Mouse (Mus musculus): ENCODE measurements around the gene Pde6g. TPM values are rescaled to one million over a fixed set of nuclear protein-coding genes. Genes with fewer than 3 reads are reported as not detected.

Pde6g gene
- polyA plus RNA-seq, 1 experiment from 2014 or later, result 0.19 TPM

GRCm38 (mm10) chr11:120405867-120406266 lies 47.4 kb downstream of the Pde6g start:
- 96% methylated on average over 3 of the region's 3 CpGs for WGBS
- H3K4me3 ChIP-seq, result no peak overlapping the region
- no peak for ATAC-seq
- H3K9me3 ChIP-seq (replicated peaks), result no peaks in the 10 kb centered on the region
- H3K27ac ChIP-seq, result no peak overlapping the region
- no peak overlapping the region for H3K9ac ChIP-seq
- H3K27me3 ChIP-seq, result no peaks in the 10 kb centered on the region
- H3K4me2 ChIP-seq, result no peak overlapping the region
- H3K36me3 ChIP-seq (ENCODE audit: poor library complexity, severe bottlenecking), result peaks cover 95% of the 10 kb centered on the region
- H3K4me1 ChIP-seq, result no peaks in the 10 kb centered on the region

- H3K9me3 ChIP-seq (replicated peaks), result no peaks in the 10 kb centered on the region
- no peak overlapping the region for H3K4me2 ChIP-seq
- ATAC-seq, result no peak
- no peaks in the 10 kb centered on the region for H3K27me3 ChIP-seq
- H3K4me1 ChIP-seq, result no peaks in the 10 kb centered on the region
- H3K27ac ChIP-seq, result no peak overlapping the region
- no peak overlapping the region for H3K9ac ChIP-seq
- no peak overlapping the region for H3K4me3 ChIP-seq
- WGBS, result 100% methylated on average over 1 of the region's 1 CpGs
- peaks cover 95% of the 10 kb centered on the region for H3K36me3 ChIP-seq (ENCODE audit: poor library complexity, severe bottlenecking)
Observed at GRCm38 (mm10) chr11:120404814-120405213, 48.5 kb downstream of the Pde6g start.

- Histone ChIP-seq H3K4me1 (no peaks in the 10 kb centered on the region), H3K4me2 (no peak overlapping the region), H3K4me3 (no peak overlapping the region), H3K27me3 (no peaks in the 10 kb centered on the region), H3K9ac (no peak overlapping the region), H3K9me3 (replicated peaks) (no peaks in the 10 kb centered on the region), H3K27ac (no peak overlapping the region), H3K36me3 (ENCODE audit: poor library complexity, severe bottlenecking) (peaks cover 91% of the 10 kb centered on the region)
- ATAC-seq, result no peak
- WGBS, result 92% methylated on average over 2 of the region's 2 CpGs
Observed at GRCm38 (mm10) chr11:120399319-120399718, 54.0 kb downstream of the Pde6g start.

Other genes starting within 250 kb of the Pde6g start
- 17.2 TPM in 2 replicates for gene Bahcc1, start 220.6 kb downstream of the Pde6g start, polyA plus RNA-seq (2015; fragmentation: Nextera tagmentation; extraction: Ambion mirVana)
- 3,229 and 3,555 TPM in 2 replicates for gene Actg1, start 105.0 kb downstream of the Pde6g start, polyA plus RNA-seq (2015; fragmentation: Nextera tagmentation; extraction: Ambion mirVana)
- 1.3 and 1.7 TPM in 2 replicates for gene Fscn2, start 92.0 kb downstream of the Pde6g start, polyA plus RNA-seq (2015; fragmentation: Nextera tagmentation; extraction: Ambion mirVana)
- gene Faap100, start 74.7 kb downstream of the Pde6g start, polyA plus RNA-seq (2015; fragmentation: Nextera tagmentation; extraction: Ambion mirVana), result 51.0 and 63.1 TPM in 2 replicates
- gene Nploc4, start 15.8 kb downstream of the Pde6g start, polyA plus RNA-seq (2015; fragmentation: Nextera tagmentation; extraction: Ambion mirVana), result 33.6 and 33.9 TPM in 2 replicates
- not detected in 2 replicates for gene Tspan10, start 10.9 kb downstream of the Pde6g start, polyA plus RNA-seq (2015; fragmentation: Nextera tagmentation; extraction: Ambion mirVana)
- gene Oxld1, start 4.6 kb upstream of the Pde6g start, polyA plus RNA-seq (2015; fragmentation: Nextera tagmentation; extraction: Ambion mirVana), result 9.2 and 10.7 TPM in 2 replicates
- gene Ccdc137, start 4.6 kb upstream of the Pde6g start, polyA plus RNA-seq (2015; fragmentation: Nextera tagmentation; extraction: Ambion mirVana), result 30.9 and 31.3 TPM in 2 replicates
- gene Arl16, start 14.1 kb upstream of the Pde6g start, polyA plus RNA-seq (2015; fragmentation: Nextera tagmentation; extraction: Ambion mirVana), result 49.8 and 56.5 TPM in 2 replicates
- 127 TPM in 2 replicates for gene Mrpl12, start 31.1 kb upstream of the Pde6g start, polyA plus RNA-seq (2015; fragmentation: Nextera tagmentation; extraction: Ambion mirVana)
- gene Slc25a10, start 38.3 kb upstream of the Pde6g start, polyA plus RNA-seq (2015; fragmentation: Nextera tagmentation; extraction: Ambion mirVana), result 31.1 and 41.9 TPM in 2 replicates
- 0.08 and 0.21 TPM in 2 replicates for gene Gcgr, start 77.2 kb upstream of the Pde6g start, polyA plus RNA-seq (2015; fragmentation: Nextera tagmentation; extraction: Ambion mirVana)
- gene Mcrip1, start 96.2 kb upstream of the Pde6g start, polyA plus RNA-seq (2015; fragmentation: Nextera tagmentation; extraction: Ambion mirVana), result 228 and 240 TPM in 2 replicates
- gene Ppp1r27, start 97.6 kb upstream of the Pde6g start, polyA plus RNA-seq (2015; fragmentation: Nextera tagmentation; extraction: Ambion mirVana), result not detected in 2 replicates
- 253 and 286 TPM in 2 replicates for gene P4hb, start 119.8 kb upstream of the Pde6g start, polyA plus RNA-seq (2015; fragmentation: Nextera tagmentation; extraction: Ambion mirVana)
- 462 and 508 TPM in 2 replicates for gene Arhgdia, start 128.1 kb upstream of the Pde6g start, polyA plus RNA-seq (2015; fragmentation: Nextera tagmentation; extraction: Ambion mirVana)
- gene Alyref, start 144.9 kb upstream of the Pde6g start, polyA plus RNA-seq (2015; fragmentation: Nextera tagmentation; extraction: Ambion mirVana), result 420 and 488 TPM in 2 replicates
- 204 and 211 TPM in 2 replicates for gene Anapc11, start 144.9 kb upstream of the Pde6g start, polyA plus RNA-seq (2015; fragmentation: Nextera tagmentation; extraction: Ambion mirVana)
- gene Npb, start 155.0 kb upstream of the Pde6g start, polyA plus RNA-seq (2015; fragmentation: Nextera tagmentation; extraction: Ambion mirVana), result 0.50 TPM in 1 of 2 replicates, not detected in the other
- gene Pcyt2, start 164.4 kb upstream of the Pde6g start, polyA plus RNA-seq (2015; fragmentation: Nextera tagmentation; extraction: Ambion mirVana), result 140 and 159 TPM in 2 replicates
- 42.7 and 43.1 TPM in 2 replicates for gene Sirt7, start 171.7 kb upstream of the Pde6g start, polyA plus RNA-seq (2015; fragmentation: Nextera tagmentation; extraction: Ambion mirVana)
- gene Mafg, start 180.1 kb upstream of the Pde6g start, polyA plus RNA-seq (2015; fragmentation: Nextera tagmentation; extraction: Ambion mirVana), result 19.8 and 24.1 TPM in 2 replicates
- 23.9 and 25.5 TPM in 2 replicates for gene Pycr1, start 190.3 kb upstream of the Pde6g start, polyA plus RNA-seq (2015; fragmentation: Nextera tagmentation; extraction: Ambion mirVana)
- 0.25 and 0.81 TPM in 2 replicates for gene Myadml2, start 194.7 kb upstream of the Pde6g start, polyA plus RNA-seq (2015; fragmentation: Nextera tagmentation; extraction: Ambion mirVana)
- gene Notum, start 207.7 kb upstream of the Pde6g start, polyA plus RNA-seq (2015; fragmentation: Nextera tagmentation; extraction: Ambion mirVana), result 0.15 and 0.29 TPM in 2 replicates
- 142 and 151 TPM in 2 replicates for gene Aspscr1, start 219.5 kb upstream of the Pde6g start, polyA plus RNA-seq (2015; fragmentation: Nextera tagmentation; extraction: Ambion mirVana)